Mouse (Mus musculus) testis, adult 2 months (tissue): ENCODE measurements around the gene Fam92b.

Source experiments
- CTCF ChIP-seq: fragments of 200-500 bp; IDR thresholded peaks from 2 replicates; pipeline ENCODE4 v1.5.1; 2012; ENCODE audit warnings: low read depth, mild to moderate bottlenecking, inconsistent platforms, low read length, moderate library complexity; ENCODE audit not compliant: control insufficient read depth, insufficient read depth, insufficient replicate concordance
- POLR2A ChIP-seq: fragments of 200-500 bp; IDR thresholded peaks from 2 replicates; pipeline ENCODE4 v1.6.1; 2012; ENCODE audit warnings: low read depth, mild to moderate bottlenecking, inconsistent platforms, low read length, moderate library complexity; ENCODE audit not compliant: control insufficient read depth

DNA sequence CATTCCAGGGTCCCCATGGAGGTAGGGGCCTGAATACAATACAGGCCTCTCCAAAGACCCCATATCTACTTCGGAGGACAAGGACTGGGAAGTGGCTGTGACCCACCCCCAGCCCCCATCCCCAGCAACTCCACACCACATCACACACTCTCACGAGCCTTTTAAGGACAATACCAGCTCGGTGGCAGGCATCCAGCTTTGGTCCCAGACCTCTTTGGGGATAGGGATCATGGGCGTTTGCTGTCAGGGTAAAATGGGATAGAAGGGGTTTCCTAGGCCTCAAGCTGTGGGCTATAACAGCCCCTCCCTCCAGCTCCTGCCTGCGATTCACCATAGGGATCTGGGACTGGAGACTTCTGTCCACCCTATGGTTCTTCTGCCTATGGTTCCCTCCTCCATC, 14.4 kb upstream of the Fam92b start:
- TF ChIP-seq CTCF (no peak), POLR2A (no peak)
